Mouse (Mus musculus) heart, postnatal 10 days (tissue): ENCODE data around the gene Rbms3. TPM values are rescaled to one million over a fixed set of nuclear protein-coding genes. Genes with fewer than 3 reads are reported as not detected.

Source experiments
- DNase-seq, 2 experiments: peaks; one replicate each; pipeline ENCODE4 v3.0.0; 2021
- intact Hi-C: fragments of 180-260 bp; cut with DNase I; formaldehyde crosslinking; loops from one replicate; pipeline ENCODE4 v1.15.1; 2025
- total RNA-seq, 2 experiments: library from RNA; stranded (reverse); gene quantifications; 2 replicates each; pipeline ENCODE4 v1.2.3; 2021

Gene Rbms3
- 10 to 100 TPM; 24.9 to 25.0 TPM for total RNA-seq

- intact Hi-C loops, result no loop called here
- no peak for DNase-seq
These were observed at the start of gene Rbms3 for GRCm38 (mm10) chr9:117629771-117630170. TSS of gene Rbms3 (minus strand) at chr9:117629913.

GRCm38 (mm10) chr9:117673311-117673710, 43.6 kb upstream of the Rbms3 start:
- no peak for DNase-seq
- intact Hi-C loops, result no loop called here

- DNase-seq, result no peak
- intact Hi-C loops, result no loop called here
These were observed 24.9 kb upstream of the Rbms3 start for GRCm38 (mm10) chr9:117654626-117655025.

- no peak for DNase-seq
- intact Hi-C loops, result no loop called here
These were observed 23.9 kb upstream of the Rbms3 start for GRCm38 (mm10) chr9:117653641-117654040.

GRCm38 (mm10) chr9:117646131-117646530, 16.4 kb upstream of the Rbms3 start:
- intact Hi-C loops, result no loop called here
- no peak for DNase-seq

- DNase-seq, result no peak
- intact Hi-C loops, result no loop called here
These were observed 11.5 kb upstream of the Rbms3 start for GRCm38 (mm10) chr9:117641090-117641782.

GRCm38 (mm10) chr9:117638623-117639185, 9.0 kb upstream of the Rbms3 start:
- intact Hi-C loops, result no loop called here
- no peak for DNase-seq

- intact Hi-C loops, result no loop called here
These were observed 6.8 kb upstream of the Rbms3 start for GRCm38 (mm10) chr9:117636492-117636891.

GRCm38 (mm10) chr9:117627173-117627572, 2.5 kb downstream of the Rbms3 start:
- intact Hi-C loops, result no loop called here

More at GRCm38 (mm10) chr9:117636492-117636891, 6.8 kb upstream of the Rbms3 start:
- no peak for DNase-seq

GRCm38 (mm10) chr9:117600781-117601180, 28.9 kb downstream of the Rbms3 start:
- DNase-seq, result no peak
- intact Hi-C loops, result no loop called here

More at GRCm38 (mm10) chr9:117627173-117627572, 2.5 kb downstream of the Rbms3 start:
- no peak for DNase-seq

GRCm38 (mm10) chr9:117599341-117599740, 30.4 kb downstream of the Rbms3 start:
- intact Hi-C loops, result no loop called here
- DNase-seq, result no peak

- no peak for DNase-seq
- intact Hi-C loops, result no loop called here
These were observed 33.6 kb downstream of the Rbms3 start for GRCm38 (mm10) chr9:117596162-117596561.

- DNase-seq, result no peak
- intact Hi-C loops, result no loop called here
These were observed 44.4 kb downstream of the Rbms3 start for GRCm38 (mm10) chr9:117585345-117585744.

- peak; percentile 6 to 8 for DNase-seq
- intact Hi-C loops, result no loop called here
These were observed 46.1 kb downstream of the Rbms3 start for GRCm38 (mm10) chr9:117583638-117584037.

GRCm38 (mm10) chr9:117582591-117582990, 47.1 kb downstream of the Rbms3 start:
- DNase-seq, result no peak
- intact Hi-C loops, result no loop called here

GRCm38 (mm10) chr9:117571186-117571855, 58.4 kb downstream of the Rbms3 start:
- intact Hi-C loops, result no loop called here
- DNase-seq, result peak in 1 of 2 experiments; percentile 6

- intact Hi-C loops, result no loop called here
- DNase-seq, result no peak
These were observed 59.4 kb downstream of the Rbms3 start for GRCm38 (mm10) chr9:117570240-117570821.

- intact Hi-C loops, result no loop called here
- DNase-seq, result peak; percentile 3 to 6
These were observed 63.4 kb downstream of the Rbms3 start for GRCm38 (mm10) chr9:117566293-117566692.

- intact Hi-C loops, result no loop called here
- no peak for DNase-seq
These were observed 71.2 kb downstream of the Rbms3 start for GRCm38 (mm10) chr9:117558562-117558961.

- no peak for DNase-seq
- intact Hi-C loops, result no loop called here
These were observed 75.4 kb downstream of the Rbms3 start for GRCm38 (mm10) chr9:117554356-117554755.

- intact Hi-C loops, result no loop called here
These were observed 100.4 kb downstream of the Rbms3 start for GRCm38 (mm10) chr9:117529281-117529680.

More at GRCm38 (mm10) chr9:117529281-117529680, 100.4 kb downstream of the Rbms3 start:
- DNase-seq, result no peak
